Mouse (Mus musculus): ENCODE measurements around the gene Filip1. TPM values are rescaled to one million over a fixed set of nuclear protein-coding genes. Genes with fewer than 3 reads are reported as not detected.

Gene Filip1
- polyA plus RNA-seq, 1 experiment = 2.9 TPM

GRCm38 (mm10) chr9:79779354-79779753 lies 233.3 kb downstream of the Filip1 start:
- Histone ChIP-seq H3K27me3 (ENCODE audit: control insufficient read depth, insufficient read depth, low read length) (no peaks in the 10 kb centered on the region), H3K27ac (ENCODE audit: insufficient read depth, low read length) (no peak overlapping the region), H3K4me3 (replicated peaks; ENCODE audit: insufficient read depth, low read depth, low read length) (no peak overlapping the region), H3K4me1 (ENCODE audit: control insufficient read depth, insufficient read depth, low read length) (no peaks in the 10 kb centered on the region)
- WGBS = 75% methylated on average over 2 of the region's 2 CpGs
- TF ChIP-seq CTCF (IDR thresholded peaks at IDR 0.05; ENCODE audit: borderline replicate concordance, insufficient read depth, low read depth, low read length) (no peak), POLR2A (IDR thresholded peaks at IDR 0.05; ENCODE audit: borderline replicate concordance, insufficient read depth, low read length) (no peak)
- no peak for DNase-seq

DNA sequence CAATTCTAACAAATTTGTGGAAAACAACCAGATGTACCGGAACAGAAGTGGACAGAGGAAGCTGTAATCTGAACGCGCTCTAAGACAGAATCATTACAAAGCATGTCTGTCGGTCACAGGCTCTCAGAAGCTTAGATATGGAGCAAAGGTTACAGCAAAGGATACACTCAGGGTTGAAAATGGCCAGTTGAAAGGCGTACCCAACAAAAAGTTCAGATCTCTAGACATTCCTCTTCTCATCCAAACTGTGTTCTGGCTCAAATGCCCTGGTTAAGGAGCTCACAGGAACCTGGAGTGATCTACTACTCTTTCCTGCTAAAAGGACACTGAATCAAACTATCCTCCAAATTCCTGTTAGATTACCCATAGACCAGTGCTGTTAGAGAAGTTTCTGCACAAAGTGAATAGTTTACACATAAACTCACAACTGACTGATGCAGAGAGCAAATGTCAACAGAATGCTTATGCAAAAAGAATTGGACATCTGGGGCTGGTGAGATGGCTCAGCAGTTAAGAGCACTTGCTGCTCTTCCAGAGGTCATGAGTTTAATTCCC lies 245.6 kb downstream of the Filip1 start:
- no peaks in the 10 kb centered on the region for H3K27me3 ChIP-seq (ENCODE audit: control insufficient read depth, insufficient read depth, low read length)
- no peak for TF ChIP-seq CTCF (IDR thresholded peaks at IDR 0.05; ENCODE audit: borderline replicate concordance, insufficient read depth, low read depth, low read length)
- TF ChIP-seq POLR2A (IDR thresholded peaks at IDR 0.05; ENCODE audit: borderline replicate concordance, insufficient read depth, low read length) = no peak
- H3K4me3 ChIP-seq (replicated peaks; ENCODE audit: insufficient read depth, low read depth, low read length) = no peak overlapping the region
- no peak overlapping the region for H3K27ac ChIP-seq (ENCODE audit: insufficient read depth, low read length)
- no peak for DNase-seq
- WGBS = 94% methylated on average over 5 of the region's 5 CpGs
- no peaks in the 10 kb centered on the region for H3K4me1 ChIP-seq (ENCODE audit: control insufficient read depth, insufficient read depth, low read length)

- H3K27me3 ChIP-seq (ENCODE audit: control insufficient read depth, insufficient read depth, low read length) = no peaks in the 10 kb centered on the region
- TF ChIP-seq POLR2A (IDR thresholded peaks at IDR 0.05; ENCODE audit: borderline replicate concordance, insufficient read depth, low read length) (no peak), CTCF (IDR thresholded peaks at IDR 0.05; ENCODE audit: borderline replicate concordance, insufficient read depth, low read depth, low read length) (no peak)
- WGBS = 89% methylated on average over 4 of the region's 4 CpGs
- H3K4me1 ChIP-seq (ENCODE audit: control insufficient read depth, insufficient read depth, low read length) = no peaks in the 10 kb centered on the region
- no peak for DNase-seq
- no peak overlapping the region for H3K4me3 ChIP-seq (replicated peaks; ENCODE audit: insufficient read depth, low read depth, low read length)
- H3K27ac ChIP-seq (ENCODE audit: insufficient read depth, low read length) = no peak overlapping the region
Measured at GRCm38 (mm10) chr9:79765329-79765728, 247.3 kb downstream of the Filip1 start.

Other genes with a start within 250 kb of the Filip1 start
- gene Tmem30a, start 219.3 kb downstream of the Filip1 start, polyA plus RNA-seq (2012; rRNA removed) = 117 and 120 TPM in 2 replicates
- gene Senp6, start 54.1 kb upstream of the Filip1 start, polyA plus RNA-seq (2012; rRNA removed) = 44.6 and 47.2 TPM in 2 replicates
- 55.9 and 61.9 TPM in 2 replicates for gene Myo6, start 152.2 kb upstream of the Filip1 start, polyA plus RNA-seq (2012; rRNA removed)